Mouse (Mus musculus): Measurements from ENCODE around the gene Phkg2. TPM values are rescaled to one million over a fixed set of nuclear protein-coding genes. Genes with fewer than 3 reads are reported as not detected.
"Not testable (repeated sequence)": the region's sequence is repeated elsewhere in the genome, so short reads cannot be mapped to it uniquely, and the experiment has no call there.

The Phkg2 gene
- polyA plus RNA-seq, 1 experiment from 2014 or later = 60.5 TPM

DNA sequence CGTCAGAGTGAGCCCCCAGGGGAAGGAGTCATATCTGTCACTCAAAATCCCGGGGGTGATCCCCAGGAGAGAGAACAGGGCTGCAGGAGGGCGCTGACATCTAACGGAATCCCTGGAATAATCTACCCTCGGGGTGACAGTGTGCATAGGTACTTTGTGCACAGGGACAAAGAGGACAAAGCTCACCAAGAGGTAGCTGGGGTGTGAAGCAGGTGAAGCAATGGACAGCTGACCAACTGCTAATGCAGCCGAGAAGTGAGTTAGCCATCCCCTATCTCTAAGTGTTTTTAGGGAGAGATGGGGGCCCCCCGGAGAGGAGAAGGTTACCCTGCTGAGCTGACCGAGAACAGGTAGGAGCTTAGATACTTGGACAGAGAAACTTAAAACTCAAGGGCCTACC is 41.0 kb downstream of the Phkg2 start:
- peak overlapping the region; percentile 100 for H3K4me3 ChIP-seq (ENCODE audit: low read length)
- H3K9me3 ChIP-seq (ENCODE audit: control insufficient read depth, low read length) = no peaks in the 10 kb centered on the region
- peaks cover 30% of the 10 kb centered on the region for H3K36me3 ChIP-seq (ENCODE audit: control insufficient read depth, insufficient read depth, low read length)
- H3K27ac ChIP-seq (ENCODE audit: low read depth, low read length) = peak overlapping the region; percentile 87; the same call in 1 of the 2 replicates
- H3K4me1 ChIP-seq (ENCODE audit: control insufficient read depth, insufficient read depth, low read depth, low read length) = peaks cover 14% of the 10 kb centered on the region
- H3K27me3 ChIP-seq (replicated peaks; ENCODE audit: control insufficient read depth, insufficient read depth, low read length) = no peaks in the 10 kb centered on the region
- H3K4me2 ChIP-seq (ENCODE audit: low read length) = peak overlapping the region; percentile 91
- peak overlapping the region; percentile 94 for H3K9ac ChIP-seq (ENCODE audit: low read depth, low read length)
- WGBS = 15% methylated on average over 8 of the region's 8 CpGs
- no peak for ATAC-seq

- Histone ChIP-seq H3K27ac (ENCODE audit: low read depth, low read length) (peak overlapping the region; percentile 87), H3K9ac (ENCODE audit: low read depth, low read length) (peak overlapping the region; percentile 94), H3K27me3 (replicated peaks; ENCODE audit: control insufficient read depth, insufficient read depth, low read length) (no peaks in the 10 kb centered on the region), H3K4me1 (ENCODE audit: control insufficient read depth, insufficient read depth, low read depth, low read length) (peaks cover 14% of the 10 kb centered on the region), H3K36me3 (ENCODE audit: control insufficient read depth, insufficient read depth, low read length) (peaks cover 28% of the 10 kb centered on the region), H3K9me3 (ENCODE audit: control insufficient read depth, low read length) (no peaks in the 10 kb centered on the region), H3K4me3 (ENCODE audit: low read length) (peak overlapping the region; percentile 100), H3K4me2 (ENCODE audit: low read length) (peak overlapping the region; percentile 91)
- peak; percentile 49 for ATAC-seq
- WGBS = under 1% methylated on average over 23 of the region's 44 CpGs
Observed at GRCm38 (mm10) chr7:127614511-127614890, 41.4 kb downstream of the Phkg2 start.

DNA sequence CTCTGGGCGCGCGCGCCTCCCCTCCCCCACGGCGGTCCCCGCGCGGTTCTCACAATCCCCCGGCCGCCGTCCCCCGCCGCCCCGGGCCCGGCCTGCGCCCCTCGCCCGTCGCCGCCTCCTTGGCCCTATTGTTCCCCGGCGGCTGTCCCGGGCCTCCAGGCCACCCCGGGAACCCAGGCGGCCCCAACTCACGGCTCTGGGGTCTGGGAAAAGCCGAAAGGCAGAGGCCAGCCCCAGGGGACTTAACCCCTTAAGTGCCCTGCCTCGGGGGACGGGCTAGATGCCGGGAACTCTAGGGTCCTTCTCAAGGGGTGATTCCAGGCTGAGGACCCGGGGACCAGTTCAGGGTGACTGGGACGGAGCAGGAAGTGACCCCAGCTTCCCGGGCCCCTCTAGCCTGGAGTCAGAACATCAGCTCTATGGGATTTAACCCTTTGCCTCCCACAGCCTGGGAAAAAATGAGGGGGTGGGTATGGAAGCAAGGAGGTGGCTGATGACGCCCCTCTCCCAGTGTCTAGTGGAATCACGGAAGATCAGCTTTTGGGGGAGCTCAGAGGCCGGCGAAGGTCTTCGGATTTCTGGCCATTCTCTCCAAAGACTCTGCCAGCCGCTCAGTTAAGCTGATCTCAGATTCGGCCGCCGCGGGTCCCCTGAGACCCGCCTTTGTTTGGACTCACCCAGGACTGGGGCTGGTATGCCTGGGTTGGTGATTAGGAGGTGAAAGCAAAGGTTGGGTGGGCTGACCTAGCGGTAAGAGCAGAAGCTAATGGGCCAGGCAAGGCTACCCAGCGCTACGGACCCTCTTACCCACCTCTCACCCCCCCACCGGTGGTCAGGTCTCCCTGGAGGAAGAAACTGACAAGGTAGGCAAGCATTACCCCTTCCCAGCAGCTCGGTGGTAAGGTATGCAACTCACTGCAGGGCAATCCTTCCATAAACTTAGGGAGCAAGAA is 42.0 kb downstream of the Phkg2 start, which contains the start of gene Zfp629:
Gene Zfp629 (minus strand): TSS at position 907 of the 953 bp plus-strand sequence.
- ATAC-seq = peak; percentile 93
- H3K27me3 ChIP-seq (replicated peaks; ENCODE audit: control insufficient read depth, insufficient read depth, low read length) = no peaks in the 10 kb centered on the region
- peak within 1 kb of the TSS; percentile 100 for H3K4me3 ChIP-seq (ENCODE audit: low read length)
- H3K36me3 ChIP-seq (ENCODE audit: control insufficient read depth, insufficient read depth, low read length) = peaks cover 23% of the 10 kb centered on the region
- H3K9ac ChIP-seq (ENCODE audit: low read depth, low read length) = peak within 1 kb of the TSS; percentile 94
- peak within 1 kb of the TSS; percentile 91 for H3K4me2 ChIP-seq (ENCODE audit: low read length)
- peak within 1 kb of the TSS; percentile 87 for H3K27ac ChIP-seq (ENCODE audit: low read depth, low read length)
- H3K4me1 ChIP-seq (ENCODE audit: control insufficient read depth, insufficient read depth, low read depth, low read length) = peaks cover 14% of the 10 kb centered on the region
- under 1% methylated on average over 36 of the region's 50 CpGs for WGBS
- no peaks in the 10 kb centered on the region for H3K9me3 ChIP-seq (ENCODE audit: control insufficient read depth, low read length)

DNA sequence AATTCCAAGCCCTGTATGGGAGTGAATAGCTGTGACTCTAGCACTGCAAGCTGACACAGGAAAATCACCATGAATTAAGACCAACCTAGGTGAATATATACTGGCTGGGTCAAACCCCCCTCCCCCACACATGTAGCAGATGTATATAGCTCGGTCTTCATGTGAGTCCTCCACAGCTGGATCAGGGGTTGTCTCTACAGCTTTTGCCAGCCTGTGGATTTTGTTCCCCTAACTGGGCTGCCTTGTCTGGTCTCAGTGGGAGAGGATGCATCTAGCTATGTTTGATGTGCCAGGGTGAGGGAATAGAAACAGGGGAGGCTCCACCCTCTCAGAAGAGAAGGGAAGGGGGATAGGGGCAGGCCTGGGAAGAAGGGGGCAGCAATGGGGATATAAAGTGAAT is 43.2 kb downstream of the Phkg2 start:
- H3K36me3 ChIP-seq (ENCODE audit: control insufficient read depth, insufficient read depth, low read length) = peaks cover 11% of the 10 kb centered on the region
- no peaks in the 10 kb centered on the region for H3K27me3 ChIP-seq (replicated peaks; ENCODE audit: control insufficient read depth, insufficient read depth, low read length)
- H3K4me2 ChIP-seq (ENCODE audit: low read length) = peak overlapping the region; percentile 91
- WGBS = 53% methylated on average over 1 of the region's 1 CpGs
- ATAC-seq = 0 out of 2 replicates have a peak, but pooled peaks have one; percentile 37
- H3K27ac ChIP-seq (ENCODE audit: low read depth, low read length) = 0 out of 2 replicates have a peak overlapping the region, but pooled peaks have one; percentile 9
- no peaks in the 10 kb centered on the region for H3K9me3 ChIP-seq (ENCODE audit: control insufficient read depth, low read length)
- peak overlapping the region; percentile 48 for H3K9ac ChIP-seq (ENCODE audit: low read depth, low read length)
- H3K4me3 ChIP-seq (ENCODE audit: low read length) = peak overlapping the region; percentile 100
- peaks cover 14% of the 10 kb centered on the region for H3K4me1 ChIP-seq (ENCODE audit: control insufficient read depth, insufficient read depth, low read depth, low read length)

- Histone ChIP-seq H3K4me3 (ENCODE audit: low read length) (no peak overlapping the region), H3K9me3 (ENCODE audit: control insufficient read depth, low read length) (no peaks in the 10 kb centered on the region), H3K4me2 (ENCODE audit: low read length) (no peak overlapping the region), H3K27me3 (replicated peaks; ENCODE audit: control insufficient read depth, insufficient read depth, low read length) (no peaks in the 10 kb centered on the region), H3K27ac (ENCODE audit: low read depth, low read length) (no peak overlapping the region), H3K4me1 (ENCODE audit: control insufficient read depth, insufficient read depth, low read depth, low read length) (peaks cover 14% of the 10 kb centered on the region), H3K36me3 (ENCODE audit: control insufficient read depth, insufficient read depth, low read length) (peaks cover 6% of the 10 kb centered on the region), H3K9ac (ENCODE audit: low read depth, low read length) (no peak overlapping the region; the same call in 1 of the 2 replicates)
- ATAC-seq = no peak
- WGBS = 88% methylated on average over 1 of the region's 1 CpGs
Observed at GRCm38 (mm10) chr7:127616881-127617280, 43.7 kb downstream of the Phkg2 start.

- H3K4me2 ChIP-seq (ENCODE audit: low read length) = no peak overlapping the region
- 29% methylated on average over 2 of the region's 2 CpGs for WGBS
- H3K36me3 ChIP-seq (ENCODE audit: control insufficient read depth, insufficient read depth, low read length) = no peaks in the 10 kb centered on the region
- H3K27ac ChIP-seq (ENCODE audit: low read depth, low read length) = no peak overlapping the region
- H3K27me3 ChIP-seq (replicated peaks; ENCODE audit: control insufficient read depth, insufficient read depth, low read length) = no peaks in the 10 kb centered on the region
- H3K4me1 ChIP-seq (ENCODE audit: control insufficient read depth, insufficient read depth, low read depth, low read length) = peaks cover 14% of the 10 kb centered on the region
- H3K9me3 ChIP-seq (ENCODE audit: control insufficient read depth, low read length) = no peaks in the 10 kb centered on the region
- H3K4me3 ChIP-seq (ENCODE audit: low read length) = no peak overlapping the region
- 0 out of 2 replicates have a peak overlapping the region, but pooled peaks have one; percentile 13 for H3K9ac ChIP-seq (ENCODE audit: low read depth, low read length)
- ATAC-seq = no peak
Observed at GRCm38 (mm10) chr7:127617962-127618361, 44.8 kb downstream of the Phkg2 start.

- H3K9ac ChIP-seq (ENCODE audit: low read depth, low read length); H3K9me3 ChIP-seq (ENCODE audit: control insufficient read depth, low read length); H3K27me3 ChIP-seq (replicated peaks; ENCODE audit: control insufficient read depth, insufficient read depth, low read length); H3K27ac ChIP-seq (ENCODE audit: low read depth, low read length); H3K36me3 ChIP-seq (ENCODE audit: control insufficient read depth, insufficient read depth, low read length); H3K4me2 ChIP-seq (ENCODE audit: low read length); H3K4me3 ChIP-seq (ENCODE audit: low read length); ATAC-seq: not testable (repeated sequence)
- 89% methylated on average over 6 of the region's 8 CpGs for WGBS
- H3K4me1 ChIP-seq (ENCODE audit: control insufficient read depth, insufficient read depth, low read depth, low read length) = peaks cover 13% of the 10 kb centered on the region
Observed at GRCm38 (mm10) chr7:127618402-127618801, 45.3 kb downstream of the Phkg2 start.

GRCm38 (mm10) chr7:127626039-127626438 is 52.9 kb downstream of the Phkg2 start:
- H3K36me3 ChIP-seq (ENCODE audit: control insufficient read depth, insufficient read depth, low read length) = no peaks in the 10 kb centered on the region
- no peak overlapping the region for H3K4me3 ChIP-seq (ENCODE audit: low read length)
- no peaks in the 10 kb centered on the region for H3K9me3 ChIP-seq (ENCODE audit: control insufficient read depth, low read length)
- H3K4me1 ChIP-seq (ENCODE audit: control insufficient read depth, insufficient read depth, low read depth, low read length) = no peaks in the 10 kb centered on the region
- no peak for ATAC-seq
- 95% methylated on average over 7 of the region's 7 CpGs for WGBS
- H3K27me3 ChIP-seq (replicated peaks; ENCODE audit: control insufficient read depth, insufficient read depth, low read length) = no peaks in the 10 kb centered on the region
- no peak overlapping the region for H3K4me2 ChIP-seq (ENCODE audit: low read length)
- H3K27ac ChIP-seq (ENCODE audit: low read depth, low read length) = no peak overlapping the region
- no peak overlapping the region for H3K9ac ChIP-seq (ENCODE audit: low read depth, low read length)

DNA sequence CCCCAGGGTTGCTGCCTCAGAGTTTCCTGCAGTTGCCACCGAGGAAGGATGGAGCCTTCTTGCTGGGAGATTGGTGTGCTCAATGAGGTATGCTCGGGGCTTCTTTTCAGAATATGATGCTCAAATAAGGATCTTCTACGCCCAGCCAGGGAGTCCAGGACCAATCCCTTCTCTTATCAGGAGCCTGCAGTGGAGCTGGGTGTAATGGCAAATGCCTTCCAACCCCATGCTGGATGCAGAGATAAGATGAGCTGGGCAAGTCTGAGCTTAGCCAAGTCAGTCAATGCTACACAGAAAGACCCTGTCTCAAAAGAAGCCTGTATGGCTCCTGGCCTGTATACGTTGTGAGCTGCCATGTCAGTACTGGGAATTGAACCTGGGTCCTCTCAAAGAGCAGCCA is 53.3 kb downstream of the Phkg2 start:
- Histone ChIP-seq H3K4me3 (ENCODE audit: low read length) (no peak overlapping the region), H3K4me1 (ENCODE audit: control insufficient read depth, insufficient read depth, low read depth, low read length) (no peaks in the 10 kb centered on the region), H3K4me2 (ENCODE audit: low read length) (no peak overlapping the region), H3K27ac (ENCODE audit: low read depth, low read length) (no peak overlapping the region), H3K9ac (ENCODE audit: low read depth, low read length) (no peak overlapping the region), H3K27me3 (replicated peaks; ENCODE audit: control insufficient read depth, insufficient read depth, low read length) (no peaks in the 10 kb centered on the region), H3K9me3 (ENCODE audit: control insufficient read depth, low read length) (no peaks in the 10 kb centered on the region), H3K36me3 (ENCODE audit: control insufficient read depth, insufficient read depth, low read length) (no peaks in the 10 kb centered on the region)
- WGBS = 91% methylated on average over 4 of the region's 4 CpGs
- ATAC-seq = no peak
